Mouse (Mus musculus): ENCODE measurements around the gene Fam222a.
A peak's percentile ranks its signal among the peaks of the same experiment; 100 is the strongest.

GRCm38 (mm10) chr5:114631336-114631735 is 63.5 kb downstream of the Fam222a start:
- TF ChIP-seq CTCF (IDR thresholded peaks at IDR 0.05; ENCODE audit: low read depth) (peak; percentile 69), EP300 (optimal IDR thresholded peaks at IDR 0.05) (no peak)
